Mouse (Mus musculus): ENCODE data around the gene Slc4a1ap. TPM values are rescaled to one million over a fixed set of nuclear protein-coding genes. Genes with fewer than 3 reads are reported as not detected.
A peak's percentile ranks its signal among the peaks of the same experiment; 100 is the strongest.
"Not testable (repeated sequence)": the region's sequence is repeated elsewhere in the genome, so short reads cannot be mapped to it uniquely, and the experiment has no call there.

Gene Slc4a1ap
- polyA plus RNA-seq, 1 experiment = 22.6 TPM

GRCm38 (mm10) chr5:31527117-31527680 lies 404 bp downstream of the Slc4a1ap start:
- no peak for DNase-seq (ENCODE audit: low read depth)
- TF ChIP-seq POLR2A (IDR thresholded peaks at IDR 0.05; ENCODE audit: borderline replicate concordance, extremely low read depth, insufficient read depth, insufficient read length, poor library complexity, severe bottlenecking) = no peak
- TF ChIP-seq CTCF (IDR thresholded peaks at IDR 0.05; ENCODE audit: borderline replicate concordance, extremely low read depth, insufficient read depth, insufficient read length) = no peak

DNA sequence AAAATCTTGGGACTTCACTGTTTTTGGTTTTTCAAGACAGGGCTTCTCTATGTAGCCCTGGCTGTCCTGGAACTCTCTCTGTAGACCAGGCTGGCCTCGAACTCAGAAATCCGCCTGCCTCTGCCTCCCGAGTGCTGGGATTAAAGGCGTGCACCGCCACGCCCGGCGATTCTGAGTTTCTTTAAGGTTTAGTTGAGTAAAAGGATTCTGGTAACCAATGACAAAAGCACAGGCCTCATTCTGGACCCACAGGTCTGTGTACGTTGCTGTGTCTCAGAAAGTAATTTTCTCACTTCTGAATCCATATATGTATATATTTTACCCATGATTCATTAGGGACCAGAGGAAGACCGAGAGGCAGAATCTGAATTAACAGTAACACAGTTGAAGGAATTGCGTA lies 912 bp downstream of the Slc4a1ap start, which contains the start of gene Supt7l:
Gene Supt7l (minus strand): TSS at position 101 of the 400 bp plus-strand sequence.
- not testable (repeated sequence) for DNase-seq (ENCODE audit: low read depth)

GRCm38 (mm10) chr5:31528560-31528959 lies 1.8 kb downstream of the Slc4a1ap start:
- TF ChIP-seq POLR2A (IDR thresholded peaks at IDR 0.05; ENCODE audit: borderline replicate concordance, extremely low read depth, insufficient read depth, insufficient read length, poor library complexity, severe bottlenecking) = no peak
- no peak for TF ChIP-seq CTCF (IDR thresholded peaks at IDR 0.05; ENCODE audit: borderline replicate concordance, extremely low read depth, insufficient read depth, insufficient read length)
- DNase-seq (ENCODE audit: low read depth) = no peak

DNA sequence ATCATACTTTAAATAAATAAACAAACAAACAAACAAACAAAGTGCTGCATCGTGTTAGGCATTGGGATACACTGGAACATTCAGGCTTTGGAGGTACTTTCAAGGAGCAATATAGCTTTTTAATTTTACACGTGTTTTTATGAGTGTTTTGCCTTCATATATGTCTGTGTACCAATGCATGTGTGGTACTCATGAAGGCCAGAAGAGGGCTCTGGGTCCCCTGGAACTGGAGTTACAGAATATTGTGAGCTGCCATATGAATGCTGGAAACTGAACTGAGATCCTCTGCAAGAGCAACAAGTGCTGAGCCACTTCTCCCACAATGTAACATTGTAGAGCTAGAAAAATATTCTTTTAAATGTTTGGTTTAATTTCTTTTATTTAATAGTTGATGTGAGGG lies 8.4 kb downstream of the Slc4a1ap start:
- no peak for TF ChIP-seq POLR2A (IDR thresholded peaks at IDR 0.05; ENCODE audit: borderline replicate concordance, extremely low read depth, insufficient read depth, insufficient read length, poor library complexity, severe bottlenecking)
- TF ChIP-seq CTCF (IDR thresholded peaks at IDR 0.05; ENCODE audit: borderline replicate concordance, extremely low read depth, insufficient read depth, insufficient read length) = no peak

GRCm38 (mm10) chr5:31559401-31559800 lies 32.6 kb downstream of the Slc4a1ap start:
- no peak for DNase-seq (ENCODE audit: low read depth)
- no peak for TF ChIP-seq POLR2A (IDR thresholded peaks at IDR 0.05; ENCODE audit: borderline replicate concordance, extremely low read depth, insufficient read depth, insufficient read length, poor library complexity, severe bottlenecking)
- no peak for TF ChIP-seq CTCF (IDR thresholded peaks at IDR 0.05; ENCODE audit: borderline replicate concordance, extremely low read depth, insufficient read depth, insufficient read length)

More for the DNA sequence above, 8.4 kb downstream of the Slc4a1ap start:
- DNase-seq (ENCODE audit: low read depth) = peak; percentile 5

GRCm38 (mm10) chr5:31560352-31560751 lies 33.6 kb downstream of the Slc4a1ap start:
- DNase-seq (ENCODE audit: low read depth) = no peak
- TF ChIP-seq POLR2A (IDR thresholded peaks at IDR 0.05; ENCODE audit: borderline replicate concordance, extremely low read depth, insufficient read depth, insufficient read length, poor library complexity, severe bottlenecking) (no peak), CTCF (IDR thresholded peaks at IDR 0.05; ENCODE audit: borderline replicate concordance, extremely low read depth, insufficient read depth, insufficient read length) (no peak)

DNA sequence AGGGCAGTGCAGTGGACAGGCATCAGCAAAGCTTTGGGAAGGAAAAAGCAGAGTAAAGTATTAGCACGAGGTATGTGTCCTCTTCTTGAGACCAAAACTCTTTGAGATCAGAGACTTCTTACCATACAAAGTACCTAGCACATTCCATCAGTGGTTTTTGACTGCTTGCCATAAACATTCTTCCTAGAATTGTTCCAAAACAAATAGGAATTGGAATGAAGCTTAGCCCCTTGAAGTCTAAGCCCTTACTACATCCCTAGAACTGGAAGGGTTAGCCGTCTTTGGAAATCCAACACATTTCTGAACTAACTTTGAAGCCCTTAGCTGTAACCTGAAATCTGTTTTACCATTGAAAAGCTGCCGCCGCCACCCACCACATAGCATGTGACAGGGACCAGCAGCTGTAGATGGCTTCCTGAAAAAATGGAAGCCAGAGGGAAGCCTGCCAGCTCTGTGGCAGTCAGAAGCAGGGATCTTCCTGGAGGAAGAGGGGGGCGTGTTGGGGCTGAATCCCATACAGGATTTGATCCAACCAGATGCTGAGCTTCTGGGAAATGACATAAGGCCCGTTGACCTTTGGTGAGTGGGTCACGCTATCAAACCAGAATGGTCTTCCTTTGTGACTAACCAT lies 35.4 kb downstream of the Slc4a1ap start:
- TF ChIP-seq POLR2A (IDR thresholded peaks at IDR 0.05; ENCODE audit: borderline replicate concordance, extremely low read depth, insufficient read depth, insufficient read length, poor library complexity, severe bottlenecking) (no peak), CTCF (IDR thresholded peaks at IDR 0.05; ENCODE audit: borderline replicate concordance, extremely low read depth, insufficient read depth, insufficient read length) (no peak)
- peak; percentile 33 for DNase-seq (ENCODE audit: low read depth)

GRCm38 (mm10) chr5:31563496-31563895 lies 36.7 kb downstream of the Slc4a1ap start:
- peak; percentile 90 for DNase-seq (ENCODE audit: low read depth)
- TF ChIP-seq CTCF (IDR thresholded peaks at IDR 0.05; ENCODE audit: borderline replicate concordance, extremely low read depth, insufficient read depth, insufficient read length) (peak; percentile 94), POLR2A (IDR thresholded peaks at IDR 0.05; ENCODE audit: borderline replicate concordance, extremely low read depth, insufficient read depth, insufficient read length, poor library complexity, severe bottlenecking) (no peak)

- DNase-seq (ENCODE audit: low read depth) = no peak
- TF ChIP-seq CTCF (IDR thresholded peaks at IDR 0.05; ENCODE audit: borderline replicate concordance, extremely low read depth, insufficient read depth, insufficient read length) (no peak), POLR2A (IDR thresholded peaks at IDR 0.05; ENCODE audit: borderline replicate concordance, extremely low read depth, insufficient read depth, insufficient read length, poor library complexity, severe bottlenecking) (no peak)
Measured at GRCm38 (mm10) chr5:31563905-31564304, 37.1 kb downstream of the Slc4a1ap start.

GRCm38 (mm10) chr5:31564976-31565375 lies 38.2 kb downstream of the Slc4a1ap start:
- DNase-seq (ENCODE audit: low read depth) = no peak

GRCm38 (mm10) chr5:31566026-31566425 lies 39.2 kb downstream of the Slc4a1ap start:
- TF ChIP-seq CTCF (IDR thresholded peaks at IDR 0.05; ENCODE audit: borderline replicate concordance, extremely low read depth, insufficient read depth, insufficient read length) (no peak), POLR2A (IDR thresholded peaks at IDR 0.05; ENCODE audit: borderline replicate concordance, extremely low read depth, insufficient read depth, insufficient read length, poor library complexity, severe bottlenecking) (no peak)
- DNase-seq (ENCODE audit: low read depth) = no peak

More at GRCm38 (mm10) chr5:31564976-31565375, 38.2 kb downstream of the Slc4a1ap start:
- TF ChIP-seq CTCF (IDR thresholded peaks at IDR 0.05; ENCODE audit: borderline replicate concordance, extremely low read depth, insufficient read depth, insufficient read length) = no peak
- TF ChIP-seq POLR2A (IDR thresholded peaks at IDR 0.05; ENCODE audit: borderline replicate concordance, extremely low read depth, insufficient read depth, insufficient read length, poor library complexity, severe bottlenecking) = no peak

GRCm38 (mm10) chr5:31566457-31566856 lies 39.7 kb downstream of the Slc4a1ap start:
- no peak for DNase-seq (ENCODE audit: low read depth)
- no peak for TF ChIP-seq CTCF (IDR thresholded peaks at IDR 0.05; ENCODE audit: borderline replicate concordance, extremely low read depth, insufficient read depth, insufficient read length)
- no peak for TF ChIP-seq POLR2A (IDR thresholded peaks at IDR 0.05; ENCODE audit: borderline replicate concordance, extremely low read depth, insufficient read depth, insufficient read length, poor library complexity, severe bottlenecking)

Data from brain, embryonic 14.5 days (tissue).